Mouse (Mus musculus) liver, postnatal 0 days (tissue): Measurements from ENCODE around the gene Dact1. TPM values are rescaled to one million over a fixed set of nuclear protein-coding genes. Genes with fewer than 3 reads are reported as not detected.
A peak's percentile ranks its signal among the peaks of the same experiment; 100 is the strongest.

Source experiments
- ATAC-seq: fragments of 200-750 bp; cut with Nextera tagmentation; 2 replicates; pipeline ENCODE4 v1.8.0; 2017; ENCODE audit warnings: mild to moderate bottlenecking, moderate library complexity
- DNase-seq: peaks from one replicate; pipeline ENCODE4 v3.0.0-alpha.2; 2016
- H3K27ac ChIP-seq: fragments of 300-500 bp; sonication (generic); 2 replicates; pipeline ENCODE4 v1.5.1; 2014; ENCODE audit warnings: antibody characterized with exemption, moderate library complexity, mild to moderate bottlenecking, low read depth
- H3K27me3 ChIP-seq: fragments of 300-500 bp; sonication (generic); 2 replicates; pipeline ENCODE4 v1.6.1; 2014; ENCODE audit warnings: low read length, control low read depth, mixed read lengths; ENCODE audit not compliant: insufficient read depth
- H3K36me3 ChIP-seq: fragments of 300-500 bp; sonication (generic); replicated peaks from 2 replicates; pipeline ENCODE4 v1.6.1; 2014; ENCODE audit warnings: mild to moderate bottlenecking, control low read depth, low read length, moderate library complexity, mixed read lengths; ENCODE audit not compliant: insufficient read depth
- H3K4me1 ChIP-seq: fragments of 300-500 bp; sonication (generic); 2 replicates; pipeline ENCODE4 v1.6.1; 2014; ENCODE audit warnings: antibody characterized with exemption, mild to moderate bottlenecking, control low read depth; ENCODE audit not compliant: insufficient read depth
- H3K4me2 ChIP-seq: fragments of 300-500 bp; sonication (generic); 2 replicates; pipeline ENCODE4 v1.6.1; 2014; ENCODE audit warnings: low read depth, mild to moderate bottlenecking, low read length, moderate library complexity, mixed read lengths
- H3K4me3 ChIP-seq: fragments of 300-500 bp; sonication (generic); 2 replicates; pipeline ENCODE4 v1.5.1; 2014; ENCODE audit warnings: low read depth, low read length
- H3K9ac ChIP-seq: fragments of 300-500 bp; sonication (generic); replicated peaks from 2 replicates; pipeline ENCODE4 v1.6.1; 2014; ENCODE audit warnings: mild to moderate bottlenecking, moderate library complexity
- H3K9me3 ChIP-seq: fragments of 300-500 bp; sonication (generic); 2 replicates; pipeline ENCODE4 v1.6.1; 2016; ENCODE audit warnings: mild to moderate bottlenecking, control low read depth, low read length, mixed read lengths
- CTCF ChIP-seq: sonication (generic); IDR thresholded peaks from 2 replicates; pipeline ENCODE4 v1.5.1; 2016; ENCODE audit warnings: antibody characterized with exemption, low read depth
- EP300 ChIP-seq: IDR thresholded peaks from 2 replicates; pipeline ENCODE4 v1.6.1; 2016; ENCODE audit warnings: antibody characterized with exemption, low read depth, mild to moderate bottlenecking
- WGBS: fragments of 180-500 bp; shearing (Covaris S2); extraction: QIAGEN DNeasy Blood & Tissue Kit; methylation state at CpG from one replicate; pipeline ENCODE4 v1.1.7; 2014; ENCODE audit not compliant: insufficient replicate concordance; 5-methylcytosine and 5-hydroxymethylcytosine counted together
- polyA plus RNA-seq: library from polyadenylated mRNA; unstranded; fragments of >200 nt; fragmentation: Nextera tagmentation; extraction: Ambion mirVana; gene quantifications from 2 replicates; pipeline ENCODE4 v1.2.1, GENCODE M21; 2015

The Dact1 gene
- polyA plus RNA-seq, 1 experiment from 2014 or later: 0.36 TPM

- ATAC-seq (no peak), DNase-seq (no peak)
- H3K36me3 ChIP-seq: no peaks in the 10 kb centered on the region
- H3K4me3 ChIP-seq: no peak overlapping the region
- TF ChIP-seq CTCF (no peak), EP300 (no peak)
- no peaks in the 10 kb centered on the region for H3K9me3 ChIP-seq
- no peak overlapping the region for H3K27ac ChIP-seq
- H3K9ac ChIP-seq: no peak overlapping the region
- H3K4me2 ChIP-seq: no peak overlapping the region
- H3K4me1 ChIP-seq: no peaks in the 10 kb centered on the region
- H3K27me3 ChIP-seq: no peaks in the 10 kb centered on the region
- 71% methylated on average over 12 of the region's 12 CpGs for WGBS
Observed at GRCm38 (mm10) chr12:71279521-71280262, 30.0 kb upstream of the Dact1 start.

GRCm38 (mm10) chr12:71281201-71281768 is 28.4 kb upstream of the Dact1 start:
- WGBS: 79% methylated on average over 12 of the region's 12 CpGs
- ATAC-seq (no peak), DNase-seq (no peak)
- H3K9ac ChIP-seq: no peak overlapping the region
- H3K4me1 ChIP-seq: no peaks in the 10 kb centered on the region
- H3K36me3 ChIP-seq: no peaks in the 10 kb centered on the region
- no peaks in the 10 kb centered on the region for H3K9me3 ChIP-seq
- H3K27me3 ChIP-seq: no peaks in the 10 kb centered on the region
- TF ChIP-seq EP300 (no peak), CTCF (no peak)
- no peak overlapping the region for H3K4me2 ChIP-seq
- H3K4me3 ChIP-seq: no peak overlapping the region
- H3K27ac ChIP-seq: no peak overlapping the region

- Histone ChIP-seq H3K4me2 (no peak overlapping the region), H3K9ac (no peak overlapping the region), H3K9me3 (no peaks in the 10 kb centered on the region), H3K4me3 (no peak overlapping the region), H3K36me3 (no peaks in the 10 kb centered on the region), H3K4me1 (no peaks in the 10 kb centered on the region), H3K27me3 (no peaks in the 10 kb centered on the region), H3K27ac (no peak overlapping the region)
- ATAC-seq: no peak
- TF ChIP-seq CTCF (no peak), EP300 (no peak)
- DNase-seq: no peak
Observed at GRCm38 (mm10) chr12:71285399-71285798, 24.3 kb upstream of the Dact1 start.

DNA sequence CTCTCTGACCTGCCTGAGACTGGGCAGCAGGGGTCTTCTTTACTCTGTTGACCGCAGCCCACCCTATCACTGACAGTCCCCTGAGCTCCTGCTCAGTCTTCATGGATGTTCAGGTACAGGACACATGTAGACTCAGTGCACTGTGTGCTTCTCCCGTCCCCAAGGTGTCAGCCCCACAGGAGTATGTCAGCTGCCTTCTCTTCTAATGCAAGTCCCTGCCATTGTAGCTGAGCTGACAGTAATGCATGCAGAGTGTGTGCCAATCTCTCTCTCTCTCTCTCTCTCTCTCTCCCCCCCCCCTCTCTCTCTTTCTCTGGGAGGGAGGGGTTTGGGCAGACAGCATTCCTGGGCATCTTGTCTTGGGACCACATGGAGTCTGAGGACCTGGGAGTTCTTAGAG is 19.2 kb upstream of the Dact1 start:
- Histone ChIP-seq H3K9me3 (no peaks in the 10 kb centered on the region), H3K27me3 (no peaks in the 10 kb centered on the region), H3K9ac (no peak overlapping the region), H3K4me2 (no peak overlapping the region), H3K4me3 (no peak overlapping the region), H3K4me1 (0 out of 2 replicates have a peak, but pooled peaks cover 8% of the 10 kb centered on the region), H3K36me3 (no peaks in the 10 kb centered on the region), H3K27ac (no peak overlapping the region)
- WGBS: 74% methylated on average over 2 of the region's 2 CpGs
- TF ChIP-seq EP300 (no peak), CTCF (no peak)
- ATAC-seq (no peak), DNase-seq (no peak)

DNA sequence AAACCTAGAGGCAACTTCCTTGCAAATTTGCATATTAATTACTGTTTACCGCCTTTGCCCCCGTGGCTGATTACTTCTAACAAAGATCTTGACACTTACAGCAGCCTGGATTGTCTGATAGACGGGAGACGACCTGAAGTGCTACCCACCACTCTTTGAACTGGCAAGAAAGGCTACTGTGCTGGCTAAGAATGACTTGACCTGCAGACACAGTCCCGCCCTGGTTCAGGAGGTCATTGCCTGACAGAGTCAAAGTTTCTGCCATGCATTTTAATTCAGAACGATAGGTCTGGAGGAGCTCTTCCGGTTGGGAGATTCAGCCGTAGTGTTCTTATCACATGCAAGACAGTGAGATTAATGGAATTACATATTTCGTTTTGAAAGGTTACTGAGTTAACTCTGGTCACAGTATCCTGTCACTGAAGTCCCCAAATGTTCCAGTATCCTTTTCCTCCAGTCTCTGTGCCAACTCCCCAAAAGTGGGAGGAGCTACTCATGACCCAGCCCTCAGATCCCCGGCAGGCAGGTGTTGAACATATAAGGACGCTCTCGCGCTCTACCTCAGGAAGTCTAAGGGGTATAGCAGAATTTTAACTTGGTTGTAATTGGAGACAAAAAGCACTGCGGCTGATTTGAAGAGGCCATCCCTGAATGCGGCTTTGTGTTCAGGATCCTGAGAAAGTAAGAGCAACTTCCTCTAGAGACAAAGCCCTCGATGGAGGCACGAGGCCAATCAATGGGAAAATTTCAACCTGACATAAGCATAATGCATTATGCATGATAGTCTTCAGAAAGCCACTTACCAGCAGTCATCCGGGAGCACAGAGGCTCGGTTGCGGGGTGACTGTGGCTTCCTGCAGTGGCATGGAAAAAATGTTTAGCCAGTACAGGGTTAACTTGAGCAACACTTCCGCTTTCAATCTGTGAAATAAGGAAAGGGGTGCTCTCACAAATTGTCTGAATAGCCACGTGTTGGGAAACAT is 15.4 kb upstream of the Dact1 start:
- DNase-seq (no peak), ATAC-seq (no peak)
- Histone ChIP-seq H3K4me2 (peak overlapping the region; percentile 53), H3K4me1 (0 out of 2 replicates have a peak, but pooled peaks cover 8% of the 10 kb centered on the region), H3K9me3 (no peaks in the 10 kb centered on the region), H3K27me3 (no peaks in the 10 kb centered on the region), H3K4me3 (peak overlapping the region; percentile 8; the same call in 1 of the 2 replicates), H3K27ac (no peak overlapping the region), H3K9ac (no peak overlapping the region), H3K36me3 (no peaks in the 10 kb centered on the region)
- WGBS: 23% methylated on average over 22 of the region's 22 CpGs
- TF ChIP-seq EP300: no peak
- no peak for TF ChIP-seq CTCF
